Mouse (Mus musculus): ENCODE measurements around the gene Lhfpl3.

The Lhfpl3 gene

DNA sequence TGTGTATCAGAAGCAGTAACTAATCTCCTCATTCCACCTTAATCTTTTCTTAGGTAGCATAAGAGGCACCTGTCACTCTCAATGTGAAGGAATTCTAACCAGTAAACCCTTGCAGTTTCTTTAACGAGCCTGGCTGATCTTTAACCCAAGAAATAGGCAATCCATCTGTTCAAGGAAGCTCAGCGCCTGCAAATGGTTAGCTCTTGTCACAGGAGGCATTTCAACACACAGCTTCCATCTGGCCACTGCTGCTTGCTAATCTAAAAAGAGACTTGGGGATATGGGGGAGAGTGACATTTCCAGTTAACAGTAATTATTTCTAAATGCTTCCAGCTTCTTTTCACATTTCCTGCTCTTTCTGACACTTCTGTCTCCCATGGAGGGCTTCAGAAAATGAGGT lies 182.9 kb downstream of the Lhfpl3 start:
- no peak for DNase-seq (ENCODE audit: low read depth)

DNA sequence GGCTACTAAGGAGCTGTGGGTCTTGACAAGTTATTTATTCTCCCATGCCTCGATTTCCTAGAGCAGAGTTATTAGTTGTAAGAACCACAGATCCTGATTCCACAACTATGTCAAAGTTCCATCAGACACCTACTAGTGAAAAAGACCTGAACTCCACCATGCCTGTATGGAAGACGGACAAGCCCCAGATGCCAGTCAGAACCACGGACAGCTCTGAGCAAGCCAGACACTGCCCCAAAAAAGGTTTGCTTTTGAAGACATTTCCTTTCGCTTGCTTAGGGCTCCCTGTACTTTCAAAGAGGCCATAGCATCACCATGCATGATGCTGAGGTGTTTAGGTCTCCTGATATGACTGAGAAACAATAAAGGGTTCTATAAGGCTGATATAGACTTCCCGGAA lies 197.4 kb downstream of the Lhfpl3 start:
- DNase-seq (ENCODE audit: low read depth): no peak

DNA sequence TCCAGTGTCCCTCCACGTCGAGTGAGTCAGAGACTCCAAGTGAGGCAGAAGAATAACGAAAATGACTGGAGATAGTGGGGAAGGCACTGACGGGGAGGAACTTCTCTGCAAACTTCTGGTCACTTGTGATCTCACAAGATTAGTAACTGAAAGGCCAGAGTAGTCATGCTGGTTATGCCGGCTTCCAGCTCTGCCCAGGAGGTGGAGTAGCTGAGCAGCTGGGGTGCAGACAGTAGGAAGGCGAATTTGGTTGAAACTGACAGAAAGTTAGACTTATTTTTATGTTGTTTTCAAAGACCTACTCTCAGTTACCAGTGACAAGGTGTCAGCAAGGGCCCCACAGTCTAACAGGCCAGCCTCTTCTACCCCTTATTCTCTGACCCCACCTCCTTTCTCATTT lies 217.4 kb downstream of the Lhfpl3 start:
- DNase-seq (ENCODE audit: low read depth): no peak

DNA sequence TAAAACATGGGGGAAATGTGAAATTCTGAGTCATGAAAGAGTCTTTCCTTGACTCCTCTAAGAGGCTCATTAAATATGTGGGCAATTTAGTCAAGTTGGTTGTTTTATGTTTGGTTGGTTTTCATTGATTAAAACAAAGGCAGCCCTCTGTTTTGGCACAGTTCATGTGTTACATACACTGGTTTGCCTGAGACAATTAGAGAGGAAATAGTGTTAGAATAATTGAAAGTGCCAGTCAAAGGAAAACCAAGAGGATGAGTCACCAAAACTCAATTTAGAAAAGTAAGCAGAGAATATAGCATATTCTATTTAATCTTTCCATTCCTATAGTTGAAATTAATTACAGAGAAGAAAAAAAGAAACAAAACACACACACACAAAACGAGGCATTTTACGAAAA lies 240.9 kb downstream of the Lhfpl3 start:
- DNase-seq (ENCODE audit: low read depth): no peak

DNA sequence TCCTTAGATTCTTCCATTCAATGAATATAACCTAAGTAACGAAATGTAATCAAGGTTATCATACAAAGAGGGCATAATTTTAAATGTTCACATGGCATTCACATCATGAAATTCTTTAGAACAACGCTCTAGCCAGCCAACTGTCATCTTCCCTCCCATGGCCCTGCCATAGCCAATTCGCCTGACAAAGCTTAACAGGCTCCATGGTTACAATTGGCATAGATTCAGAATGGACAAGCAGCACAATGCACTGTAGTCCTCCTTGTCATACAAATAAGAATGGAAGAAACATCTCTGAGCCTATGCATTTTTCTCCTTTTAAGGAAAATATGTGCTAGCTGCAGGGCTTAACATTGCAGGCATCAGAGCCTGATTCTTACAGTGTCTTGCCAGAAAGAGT lies 254.0 kb downstream of the Lhfpl3 start:
- no peak for DNase-seq (ENCODE audit: low read depth)

DNA sequence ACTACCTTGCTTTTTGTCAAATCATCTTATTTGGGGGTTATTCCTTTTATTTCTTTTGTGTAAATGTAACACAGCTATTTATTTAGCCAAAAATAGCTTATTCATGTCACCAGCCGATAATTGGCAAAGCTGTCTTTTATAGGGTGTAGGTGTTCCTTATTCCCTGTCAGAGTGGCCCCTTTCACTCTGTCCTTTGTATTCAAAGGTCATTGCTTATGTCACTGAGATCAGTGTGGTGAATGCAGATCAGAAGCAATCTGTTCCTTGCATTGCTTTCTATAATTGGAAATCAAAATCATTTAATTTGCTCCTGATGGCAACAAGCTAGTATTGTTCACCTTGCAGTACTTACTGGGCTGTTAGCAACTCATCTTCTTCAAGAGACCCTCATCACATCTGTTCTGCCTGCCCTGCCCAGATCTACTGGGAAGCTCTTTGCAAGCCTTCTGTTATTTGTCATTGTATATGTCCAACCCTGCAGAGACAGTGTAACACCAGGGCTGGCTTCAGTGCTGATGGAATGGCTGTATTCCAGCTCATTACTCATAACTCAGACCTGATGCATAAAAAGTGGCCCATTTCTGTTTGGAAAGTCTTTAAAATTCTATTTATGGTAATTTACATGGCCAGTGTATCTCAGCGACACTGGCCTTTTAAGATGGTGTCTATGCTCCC lies 257.4 kb downstream of the Lhfpl3 start:
- DNase-seq (ENCODE audit: low read depth): no peak

DNA sequence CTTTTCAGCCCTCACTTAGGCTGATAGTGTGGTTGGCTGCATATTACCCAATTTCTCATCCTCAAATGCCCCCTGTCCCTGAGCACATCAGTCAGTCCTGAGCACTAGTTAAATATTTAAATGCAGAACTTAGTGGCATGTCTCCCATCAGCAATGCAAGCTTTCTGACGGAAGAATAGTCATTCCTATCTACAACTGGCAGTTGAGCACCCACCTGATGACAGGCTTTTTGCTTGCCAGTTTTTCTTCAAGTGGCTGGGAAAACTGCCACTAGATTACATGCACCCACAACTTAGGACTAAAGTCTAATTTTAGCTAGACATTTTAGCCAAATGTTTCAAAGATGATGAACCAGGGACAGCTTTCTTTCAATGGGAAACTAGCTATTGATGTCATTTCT lies 260.3 kb downstream of the Lhfpl3 start:
- DNase-seq (ENCODE audit: low read depth): no peak

DNA sequence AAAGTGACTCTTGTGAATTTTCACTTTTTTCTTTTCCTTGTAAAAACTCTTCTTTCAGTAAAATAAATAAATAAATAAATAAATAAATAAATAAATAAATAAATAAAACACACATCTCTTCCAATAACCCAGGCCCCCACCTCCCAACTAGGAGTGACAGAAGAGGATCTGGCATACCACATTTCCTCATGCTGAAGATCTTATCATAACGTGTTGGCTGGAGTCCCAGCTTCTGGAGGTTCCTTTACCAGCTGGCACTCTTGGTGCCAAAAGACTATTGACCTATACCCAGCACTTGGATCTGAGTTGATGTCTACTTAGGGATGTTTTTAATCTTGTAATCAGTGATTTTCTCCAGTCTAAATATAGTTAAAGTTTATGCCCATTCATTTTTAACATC lies 264.6 kb downstream of the Lhfpl3 start:
- no peak for DNase-seq (ENCODE audit: low read depth)

DNA sequence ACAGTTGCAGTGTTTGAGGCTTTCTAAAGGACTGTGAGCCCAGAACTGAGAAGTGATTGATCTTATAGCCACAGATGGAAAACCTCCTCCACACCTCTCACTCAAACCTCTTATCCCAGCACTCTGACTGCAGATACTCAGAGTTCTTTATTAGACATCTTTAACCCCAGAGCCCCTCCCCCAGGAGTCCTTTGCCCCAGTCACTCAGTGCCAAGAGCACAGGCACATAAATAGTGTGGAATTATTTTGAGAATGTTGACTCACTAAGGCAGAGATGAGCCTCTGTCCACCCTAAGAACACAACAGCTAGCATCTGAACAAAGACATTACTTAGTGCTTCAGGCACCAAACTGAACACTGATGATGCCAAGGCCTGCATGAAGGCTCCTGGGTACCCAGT lies 268.1 kb downstream of the Lhfpl3 start:
- no peak for DNase-seq (ENCODE audit: low read depth)

DNA sequence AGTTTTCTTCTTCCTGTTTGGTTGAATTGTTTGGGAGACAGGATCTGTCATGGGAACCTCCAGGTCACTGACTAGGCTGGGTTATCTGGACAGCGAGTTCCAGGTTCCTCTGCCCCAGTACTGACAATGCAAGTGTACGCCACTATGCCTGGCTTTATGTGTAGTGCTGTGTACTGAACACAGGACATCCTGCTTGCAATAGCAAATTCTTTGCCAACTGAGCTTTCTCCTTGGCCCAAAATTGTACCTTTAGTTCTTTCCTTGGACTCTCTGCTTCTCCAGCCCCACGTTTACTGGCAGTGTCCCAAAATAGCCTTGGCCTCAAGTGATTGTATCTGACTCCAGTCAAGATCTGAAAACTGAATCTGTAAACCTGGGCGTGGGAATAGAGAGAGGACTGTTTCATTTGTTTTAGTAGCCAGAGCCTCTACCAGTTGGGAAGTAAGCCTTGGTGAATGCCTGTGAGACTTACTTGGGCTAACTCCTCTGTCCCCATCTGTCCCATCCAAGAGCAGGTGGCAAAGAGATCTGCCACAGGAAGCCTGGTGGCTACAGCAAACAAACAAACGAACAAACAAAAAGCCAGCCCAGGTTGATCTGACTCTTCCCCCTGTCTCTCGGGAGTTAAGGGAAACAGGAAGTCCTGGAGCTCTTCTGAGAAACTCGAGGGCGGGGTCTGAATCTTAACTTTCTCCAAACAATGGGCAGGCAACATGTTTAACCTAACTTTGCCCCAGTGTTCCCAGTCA lies 269.9 kb downstream of the Lhfpl3 start:
- DNase-seq (ENCODE audit: low read depth): no peak

DNA sequence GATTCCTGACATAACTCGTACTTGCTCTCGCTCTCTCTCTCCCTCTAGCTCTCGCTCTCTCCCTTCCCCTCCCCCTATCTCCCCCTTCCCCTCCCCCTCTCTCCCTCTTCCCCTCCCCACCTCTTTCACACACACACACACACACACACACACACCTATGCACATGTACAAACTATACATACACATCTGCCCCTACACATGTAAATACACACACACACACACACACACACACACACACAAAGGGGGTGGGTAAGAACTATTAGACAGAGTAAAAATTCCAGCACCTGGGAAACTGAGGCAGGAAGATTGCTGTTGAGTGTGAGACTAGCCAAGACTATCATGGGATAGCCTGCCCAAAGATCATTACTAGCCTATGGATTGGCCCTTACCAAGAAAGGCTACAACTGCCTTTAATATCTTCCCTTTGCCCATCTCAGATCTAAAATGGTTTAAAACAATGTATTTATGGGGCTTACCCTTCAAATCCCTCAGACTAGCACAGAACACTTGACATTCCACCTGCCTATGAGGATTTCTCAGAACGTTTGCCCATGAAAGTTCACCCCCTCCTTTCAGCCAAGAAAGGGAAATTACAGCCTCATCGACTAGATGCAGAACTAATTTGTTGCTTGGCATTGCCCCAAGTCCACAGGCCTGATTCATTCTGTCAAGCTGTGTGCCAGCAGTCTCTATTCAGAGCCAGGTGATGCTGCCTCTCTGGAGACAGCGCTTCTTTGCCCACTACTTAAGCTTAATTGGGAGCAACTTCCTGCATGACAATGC lies 289.3 kb downstream of the Lhfpl3 start:
- no peak for DNase-seq (ENCODE audit: low read depth)

DNA sequence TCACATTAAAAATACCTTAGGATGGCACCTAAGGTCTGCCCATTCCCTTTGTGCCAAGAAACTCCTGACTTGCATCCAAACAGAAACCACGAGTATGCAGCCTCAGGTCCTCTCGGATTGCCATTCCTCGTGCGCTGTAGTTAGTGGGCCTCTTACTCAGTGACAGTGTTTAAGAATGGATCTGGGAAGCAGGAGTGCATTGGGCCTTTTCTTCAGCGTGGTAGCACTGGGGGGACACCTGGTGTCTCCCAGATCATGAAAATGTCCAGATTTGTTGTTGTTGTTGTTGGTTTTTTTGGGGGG lies 289.8 kb downstream of the Lhfpl3 start:
- no peak for DNase-seq (ENCODE audit: low read depth)

DNA sequence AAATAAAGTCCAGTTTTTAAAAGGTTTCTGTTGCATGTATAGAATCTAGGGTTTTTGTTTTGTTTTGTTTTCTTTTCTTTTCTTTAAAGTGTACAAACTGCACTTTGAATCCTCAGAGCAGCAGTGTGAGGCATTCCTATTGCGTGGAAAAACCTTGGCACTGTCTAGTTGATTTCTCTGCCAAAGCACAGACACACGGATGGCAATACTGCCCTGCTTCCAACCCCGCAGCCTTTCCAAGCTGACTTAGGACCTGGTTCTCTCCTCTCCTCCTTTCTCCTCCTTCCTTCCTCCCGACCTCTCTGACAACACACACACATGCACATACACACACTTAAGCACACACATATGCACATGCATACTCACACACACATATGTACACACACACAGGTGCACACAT lies 294.6 kb downstream of the Lhfpl3 start:
- DNase-seq (ENCODE audit: low read depth): no peak

DNA sequence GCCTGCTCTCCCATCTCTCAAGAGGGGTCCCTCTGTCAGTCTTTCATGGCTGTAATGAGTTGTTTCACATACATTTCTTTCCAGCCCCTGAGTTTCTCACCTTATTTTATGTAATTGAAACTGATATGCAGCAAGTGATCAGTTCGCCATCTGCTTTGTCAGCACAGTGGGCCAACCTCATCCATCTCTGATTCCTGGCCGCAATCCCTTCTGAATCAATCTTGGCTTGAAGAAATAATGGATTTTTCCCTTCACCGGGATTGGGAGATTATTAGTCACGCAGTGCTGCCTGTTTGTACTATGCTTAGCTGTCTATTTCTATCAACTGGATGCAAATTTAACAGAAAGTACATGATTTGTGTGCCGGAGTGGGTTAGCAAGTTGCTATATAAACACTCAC lies 297.0 kb downstream of the Lhfpl3 start:
- no peak for DNase-seq (ENCODE audit: low read depth)

DNA sequence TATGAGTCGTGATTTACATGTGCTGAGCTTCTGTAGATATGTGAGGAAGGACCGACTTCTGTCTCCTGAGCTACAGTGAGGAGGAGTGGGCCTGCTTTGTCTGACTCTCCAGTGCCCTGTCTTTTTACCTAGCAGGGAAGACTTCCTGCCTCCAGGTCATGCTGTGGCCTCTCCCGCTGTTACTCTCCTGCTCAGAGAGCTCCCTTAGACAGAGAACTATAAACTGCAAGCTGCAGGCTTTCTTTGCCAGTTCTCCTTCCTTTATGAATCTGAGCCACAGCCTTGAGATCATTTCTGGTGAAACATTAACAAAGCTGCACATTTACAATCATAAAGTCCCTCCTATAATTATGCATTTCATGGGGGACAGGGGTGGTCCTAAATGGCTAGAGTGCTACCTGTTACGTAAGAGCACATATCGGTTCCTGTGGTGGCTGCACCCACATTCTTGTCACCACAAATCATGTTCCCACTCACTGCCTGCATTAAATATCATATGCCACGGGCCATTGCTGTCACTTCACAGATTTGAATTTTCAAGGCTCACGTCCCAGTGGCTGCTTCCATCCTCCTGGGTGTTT lies 303.3 kb downstream of the Lhfpl3 start:
- DNase-seq (ENCODE audit: low read depth): no peak

DNA sequence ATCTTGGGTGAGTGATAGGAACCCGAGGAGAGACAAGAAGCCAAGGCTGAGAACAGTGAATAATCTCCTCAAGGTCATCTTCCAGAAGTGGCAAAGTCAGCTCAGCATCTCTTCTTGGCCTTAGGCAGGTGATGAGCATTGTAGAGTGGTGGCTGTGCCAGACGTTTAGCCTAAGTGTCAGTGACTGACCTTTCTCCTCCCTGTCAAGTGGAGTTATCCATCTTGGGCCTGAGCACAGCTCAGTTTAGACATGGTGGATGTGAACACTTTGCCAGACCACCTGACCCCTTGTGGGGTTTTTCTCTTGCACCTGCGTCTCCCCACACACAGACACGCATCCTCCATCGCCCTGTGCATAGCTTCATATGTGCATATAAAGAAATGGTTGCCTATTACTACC lies 305.6 kb downstream of the Lhfpl3 start:
- DNase-seq (ENCODE audit: low read depth): no peak

DNA sequence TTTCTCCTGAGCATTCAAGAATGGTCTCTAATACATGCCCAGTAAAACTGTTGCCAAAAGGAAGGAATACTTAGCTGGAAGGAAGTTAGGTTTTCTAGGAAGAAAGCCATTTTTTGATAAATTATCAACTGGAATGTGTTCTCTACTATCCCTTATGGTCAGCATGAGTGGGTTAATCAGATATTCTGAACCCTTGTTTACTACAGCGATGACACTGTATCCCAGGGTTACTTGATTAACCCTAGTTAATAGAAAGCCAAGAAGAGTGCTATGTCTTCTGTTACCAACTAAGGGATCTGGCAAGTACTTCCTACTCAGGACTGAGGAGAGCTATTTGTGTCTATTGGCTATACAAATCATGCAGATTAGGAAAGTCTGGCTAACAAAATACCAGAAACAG lies 349.0 kb downstream of the Lhfpl3 start:
- no peak for DNase-seq (ENCODE audit: low read depth)

DNA sequence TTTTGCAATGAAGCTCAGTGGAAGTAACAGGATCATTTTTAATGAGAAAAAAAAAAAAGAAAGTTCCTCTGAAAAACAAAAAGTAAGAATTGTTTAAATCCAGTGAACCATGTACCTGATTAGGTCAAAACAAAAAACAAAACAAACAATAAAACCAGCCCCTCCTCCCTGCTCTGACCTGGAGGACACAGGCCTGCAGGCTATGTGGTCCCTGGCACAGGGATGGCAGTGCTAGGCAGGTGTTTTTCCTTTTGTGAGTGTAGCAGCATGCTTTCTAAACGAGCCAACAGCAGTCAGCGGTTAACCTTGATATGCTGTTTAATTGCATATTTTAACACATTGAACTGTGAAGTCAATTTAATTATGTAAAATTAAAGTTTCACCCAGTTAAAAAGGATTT lies 360.7 kb downstream of the Lhfpl3 start:
- no peak for DNase-seq (ENCODE audit: low read depth)

DNA sequence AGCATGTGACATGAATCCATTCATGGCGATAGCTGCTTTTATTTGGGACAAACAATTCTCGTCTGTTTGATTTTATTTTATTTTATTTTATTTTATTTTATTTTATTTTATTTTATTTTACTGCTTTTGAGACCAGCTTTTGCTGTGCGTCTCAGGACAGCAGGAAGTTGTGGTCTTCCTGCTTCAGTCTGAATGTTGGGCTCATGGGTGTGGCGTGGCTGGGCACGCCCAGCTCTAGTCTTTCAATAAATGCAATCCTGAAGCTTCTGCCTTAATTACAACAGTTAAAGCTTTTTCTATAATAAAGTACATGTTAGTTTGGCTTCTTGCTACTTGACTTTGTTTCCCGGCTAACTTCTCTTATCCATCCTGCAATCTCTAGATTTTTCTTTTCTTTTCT lies 365.4 kb downstream of the Lhfpl3 start:
- no peak for DNase-seq (ENCODE audit: low read depth)

DNA sequence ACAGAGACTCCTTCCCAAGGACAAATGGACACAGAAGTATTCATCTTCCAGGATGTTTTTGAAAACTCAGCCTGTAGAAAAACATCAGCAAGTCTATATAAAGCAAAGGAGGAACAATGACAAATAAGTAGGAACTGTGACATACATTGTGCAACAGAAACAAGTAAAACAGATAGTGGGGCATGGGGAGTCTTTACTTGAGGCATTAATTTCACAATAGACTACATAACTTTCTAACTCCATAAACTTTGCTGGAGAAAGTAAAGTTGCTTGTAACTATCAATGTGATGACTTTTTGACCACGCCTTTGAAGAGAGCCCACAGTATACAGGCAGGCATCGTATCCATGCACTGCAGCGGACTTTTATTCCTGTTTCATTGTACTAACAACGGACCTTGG lies 368.4 kb downstream of the Lhfpl3 start:
- DNase-seq (ENCODE audit: low read depth): no peak

DNA sequence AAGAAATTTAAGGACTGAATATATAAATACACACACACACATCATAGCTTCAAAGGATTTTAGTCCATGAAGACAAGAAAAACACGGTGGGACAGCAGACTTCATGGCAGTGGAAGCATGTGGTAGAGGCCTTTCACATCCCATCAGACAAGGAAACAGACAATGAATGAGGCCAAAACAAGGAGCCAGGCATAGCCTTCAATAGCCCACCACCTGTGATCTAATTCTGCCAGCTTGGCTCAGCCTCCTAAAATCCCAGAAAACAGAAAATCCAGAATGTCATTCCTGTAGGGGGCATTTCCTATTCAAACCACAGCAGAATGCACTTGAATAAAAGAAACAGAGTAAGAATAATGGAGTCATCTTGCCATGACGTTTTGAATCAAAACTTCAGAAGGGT lies 381.0 kb downstream of the Lhfpl3 start:
- DNase-seq (ENCODE audit: low read depth): no peak

DNA sequence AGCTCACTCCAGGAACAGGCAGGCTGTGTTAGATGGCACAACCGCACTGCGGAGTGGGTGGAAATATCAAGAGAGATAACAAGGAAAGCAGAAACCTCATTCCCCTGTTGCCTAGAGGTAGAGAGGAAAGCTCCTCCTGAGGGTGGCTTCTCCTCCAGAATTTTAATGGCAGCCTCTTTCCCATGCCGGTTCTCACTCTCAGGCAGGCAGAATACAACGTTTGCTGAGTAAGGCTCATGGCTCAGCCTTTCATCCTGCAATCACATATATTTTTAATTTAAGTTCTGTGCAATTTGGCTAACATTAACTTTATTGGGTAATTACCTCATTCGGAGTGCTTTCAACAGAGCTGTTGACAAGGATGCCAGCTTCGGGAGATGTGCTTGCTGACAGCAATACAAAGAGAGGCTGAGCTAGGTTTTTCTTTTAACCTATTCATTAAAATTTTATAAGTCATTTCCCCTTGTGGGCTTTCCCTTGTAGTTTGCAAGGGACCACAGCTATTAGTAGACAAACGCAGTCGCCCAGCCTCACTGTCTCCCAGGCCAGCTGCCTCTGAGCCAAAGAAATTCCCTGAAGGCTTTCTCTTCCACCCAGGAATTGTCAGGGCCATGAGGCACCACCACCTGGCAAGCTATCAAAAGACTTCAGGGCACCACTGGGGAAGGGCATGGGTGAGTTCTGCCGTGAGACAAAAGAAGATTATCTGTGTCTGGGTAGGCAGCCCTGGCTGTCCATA lies 394.5 kb downstream of the Lhfpl3 start:
- DNase-seq (ENCODE audit: low read depth): no peak
